Mouse (Mus musculus) limb, embryonic 15.5 days (tissue): ENCODE data around the gene Rptor. TPM values are rescaled to one million over a fixed set of nuclear protein-coding genes. Genes with fewer than 3 reads are reported as not detected.
A peak's percentile ranks its signal among the peaks of the same experiment; 100 is the strongest.

Experiments used
- ATAC-seq: fragments of 200-750 bp; cut with Nextera tagmentation; 2 replicates; pipeline ENCODE4 v1.8.0; 2017; ENCODE audit warnings: low read depth, moderate TSS enrichment; ENCODE audit not compliant: insufficient number of reproducible peaks, low FRiP score, low TSS enrichment
- H3K27ac ChIP-seq: fragments of 300-500 bp; sonication (generic); 2 replicates; pipeline ENCODE4 v1.5.1; 2015; ENCODE audit warnings: moderate library complexity, mild to moderate bottlenecking, inconsistent platforms
- H3K27me3 ChIP-seq: fragments of 300-500 bp; sonication (generic); 2 replicates; pipeline ENCODE4 v1.6.1; 2015; ENCODE audit warnings: inconsistent platforms
- H3K36me3 ChIP-seq: fragments of 300-500 bp; sonication (generic); 2 replicates; pipeline ENCODE4 v1.6.1; 2015; ENCODE audit warnings: inconsistent platforms
- H3K4me1 ChIP-seq: fragments of 300-500 bp; sonication (generic); 2 replicates; pipeline ENCODE4 v1.6.1; 2015; ENCODE audit warnings: inconsistent platforms
- H3K4me2 ChIP-seq: fragments of 300-500 bp; sonication (generic); 2 replicates; pipeline ENCODE4 v1.6.1; 2015; ENCODE audit warnings: mild to moderate bottlenecking, inconsistent platforms
- H3K4me3 ChIP-seq: fragments of 300-500 bp; sonication (generic); 2 replicates; pipeline ENCODE4 v1.5.1; 2015; ENCODE audit warnings: mild to moderate bottlenecking, inconsistent platforms
- H3K9ac ChIP-seq: fragments of 300-500 bp; sonication (generic); 2 replicates; pipeline ENCODE4 v1.6.1; 2015; ENCODE audit warnings: inconsistent platforms
- H3K9me3 ChIP-seq: fragments of 300-500 bp; sonication (generic); 2 replicates; pipeline ENCODE4 v1.6.1; 2016; ENCODE audit warnings: inconsistent platforms
- WGBS: fragments of 180-500 bp; shearing (Covaris S2); methylation state at CpG from one replicate; pipeline ENCODE4 v1.1.7; 2015; 5-methylcytosine and 5-hydroxymethylcytosine counted together
- polyA plus RNA-seq: library from polyadenylated mRNA; unstranded; fragments of >200 nt; fragmentation: Nextera tagmentation; extraction: Ambion mirVana; gene quantifications from 2 replicates; pipeline ENCODE4 v1.2.1, GENCODE M21; 2015

The Rptor gene
- polyA plus RNA-seq, 1 experiment from 2014 or later, result 9.0 TPM

DNA sequence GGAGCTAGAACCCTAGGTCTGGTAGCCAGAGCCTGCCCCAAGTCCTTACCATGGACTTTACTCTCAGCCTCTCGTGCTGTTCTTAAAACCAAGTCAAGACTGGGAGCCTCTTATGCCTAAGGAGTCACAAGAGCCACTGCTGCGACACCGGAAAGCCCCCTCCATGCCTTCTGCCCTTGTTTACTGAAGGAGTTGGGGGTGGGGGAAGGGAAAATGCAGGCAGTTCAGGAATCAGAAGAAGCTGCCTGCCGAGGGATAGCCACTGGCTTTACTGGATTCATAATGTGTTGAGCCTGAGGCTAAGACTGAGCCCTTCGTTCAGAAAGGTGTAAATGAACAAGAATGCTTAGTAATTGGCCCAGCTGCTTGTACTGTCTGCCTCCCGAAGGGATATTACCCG is 310.1 kb downstream of the Rptor start:
- H3K9ac ChIP-seq, result peak overlapping the region; percentile 96; the same call in 1 of the 2 replicates
- WGBS, result 6% methylated on average over 7 of the region's 7 CpGs
- H3K27ac ChIP-seq, result peak overlapping the region; percentile 34; the same call in 1 of the 2 replicates
- H3K4me1 ChIP-seq, result peaks cover 40% of the 10 kb centered on the region
- ATAC-seq, result no peak
- H3K4me3 ChIP-seq, result peak overlapping the region; percentile 94
- H3K27me3 ChIP-seq, result 0 out of 2 replicates have a peak, but pooled peaks cover under 1% of the 10 kb centered on the region
- peaks cover 26% of the 10 kb centered on the region for H3K36me3 ChIP-seq
- H3K9me3 ChIP-seq, result no peaks in the 10 kb centered on the region
- H3K4me2 ChIP-seq, result peak overlapping the region; percentile 93

DNA sequence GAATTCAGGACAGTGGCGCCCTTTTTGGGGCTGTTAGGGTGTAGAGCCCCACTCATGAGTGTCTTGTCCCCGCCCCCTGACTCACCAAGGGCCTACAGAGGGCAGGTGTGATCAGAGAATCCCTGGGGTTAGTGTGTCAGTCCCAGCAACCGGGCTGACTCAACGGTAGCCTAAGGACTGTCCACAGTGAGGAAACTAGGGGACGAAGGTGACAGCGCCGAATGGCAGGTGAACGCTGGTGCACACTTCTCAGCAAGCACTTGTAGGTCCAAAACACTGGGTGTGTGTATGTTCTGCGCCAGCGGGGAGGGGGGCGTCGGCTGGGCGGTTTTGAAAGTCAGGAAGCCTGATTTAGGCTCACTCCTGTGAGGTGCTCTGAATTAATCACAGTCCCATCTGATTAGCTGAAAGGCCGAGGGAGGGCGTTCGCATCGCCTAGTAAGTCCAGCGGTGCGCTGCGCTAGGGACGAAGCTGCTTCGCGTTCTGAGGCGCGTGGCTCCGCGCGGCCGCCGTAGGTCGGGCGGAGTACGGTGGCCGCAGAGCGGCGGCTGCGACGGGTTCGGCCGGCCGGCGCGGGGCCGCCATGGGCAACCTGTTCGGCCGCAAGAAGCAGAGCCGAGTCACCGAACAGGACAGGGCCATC is 310.7 kb downstream of the Rptor start, which contains the start of gene Chmp6:
Gene Chmp6 (plus strand): TSS at position 151 of the 644 bp plus-strand sequence.
- peaks cover 31% of the 10 kb centered on the region for H3K36me3 ChIP-seq
- H3K4me1 ChIP-seq, result peaks cover 40% of the 10 kb centered on the region
- no peaks in the 10 kb centered on the region for H3K9me3 ChIP-seq
- peak within 1 kb of the TSS; percentile 96 for H3K9ac ChIP-seq
- H3K4me2 ChIP-seq, result peak within 1 kb of the TSS; percentile 93
- no peaks in the 10 kb centered on the region for H3K27me3 ChIP-seq
- H3K27ac ChIP-seq, result peak within 1 kb of the TSS; percentile 86
- peak within 1 kb of the TSS; percentile 94 for H3K4me3 ChIP-seq
- no peak for ATAC-seq
- WGBS, result under 1% methylated on average over 48 of the region's 48 CpGs

DNA sequence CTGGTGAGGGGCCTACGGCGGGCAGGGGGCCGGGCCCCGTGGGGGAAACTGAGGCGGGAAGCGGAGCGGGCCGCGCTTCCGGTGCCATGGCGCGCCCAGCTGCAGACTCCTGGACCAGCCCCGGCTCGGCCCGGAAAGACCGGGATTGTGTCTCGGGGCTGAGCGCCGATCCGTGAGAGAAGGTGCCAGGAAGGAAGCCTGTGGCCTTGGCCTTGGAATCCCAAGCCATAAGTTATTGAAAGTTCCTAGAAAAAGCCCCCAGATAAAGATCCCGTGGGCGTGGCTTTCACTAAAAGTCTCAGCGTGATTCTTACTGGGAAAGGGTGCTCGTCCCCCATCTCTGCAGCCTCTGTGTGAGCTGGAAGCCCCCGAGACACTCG is 311.2 kb downstream of the Rptor start:
- no peak for ATAC-seq
- H3K4me2 ChIP-seq, result peak overlapping the region; percentile 93
- no peaks in the 10 kb centered on the region for H3K9me3 ChIP-seq
- H3K36me3 ChIP-seq, result peaks cover 37% of the 10 kb centered on the region
- H3K4me1 ChIP-seq, result peaks cover 40% of the 10 kb centered on the region
- under 1% methylated on average over 26 of the region's 26 CpGs for WGBS
- H3K27me3 ChIP-seq, result no peaks in the 10 kb centered on the region
- peak overlapping the region; percentile 94 for H3K4me3 ChIP-seq
- peak overlapping the region; percentile 86 for H3K27ac ChIP-seq
- peak overlapping the region; percentile 96 for H3K9ac ChIP-seq

DNA sequence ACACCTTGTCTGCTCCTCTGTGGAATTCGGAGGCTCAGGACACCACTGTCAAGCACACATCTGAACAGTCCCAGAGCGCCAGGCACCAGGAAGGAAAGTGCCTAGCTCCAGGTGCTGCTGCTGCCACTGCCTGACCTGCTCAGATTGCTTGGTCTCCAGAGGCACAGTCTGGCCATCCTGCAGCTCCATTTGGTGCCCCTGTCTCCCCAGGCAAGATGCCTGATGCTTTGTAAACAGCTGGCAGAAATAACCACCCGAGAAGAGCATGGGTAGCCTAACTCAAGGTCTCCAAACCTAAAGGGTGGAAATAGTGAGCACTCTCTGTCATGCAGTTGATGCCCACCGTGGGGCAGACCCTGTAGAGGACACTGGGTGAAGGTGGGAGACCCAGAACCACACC is 311.7 kb downstream of the Rptor start:
- H3K4me3 ChIP-seq, result peak overlapping the region; percentile 94
- no peaks in the 10 kb centered on the region for H3K9me3 ChIP-seq
- H3K36me3 ChIP-seq, result peaks cover 41% of the 10 kb centered on the region
- H3K27me3 ChIP-seq, result no peaks in the 10 kb centered on the region
- H3K4me2 ChIP-seq, result peak overlapping the region; percentile 93
- peak overlapping the region; percentile 86 for H3K27ac ChIP-seq
- peak overlapping the region; percentile 96 for H3K9ac ChIP-seq
- H3K4me1 ChIP-seq, result peaks cover 40% of the 10 kb centered on the region
- no peak for ATAC-seq
- 22% methylated on average over 4 of the region's 4 CpGs for WGBS

DNA sequence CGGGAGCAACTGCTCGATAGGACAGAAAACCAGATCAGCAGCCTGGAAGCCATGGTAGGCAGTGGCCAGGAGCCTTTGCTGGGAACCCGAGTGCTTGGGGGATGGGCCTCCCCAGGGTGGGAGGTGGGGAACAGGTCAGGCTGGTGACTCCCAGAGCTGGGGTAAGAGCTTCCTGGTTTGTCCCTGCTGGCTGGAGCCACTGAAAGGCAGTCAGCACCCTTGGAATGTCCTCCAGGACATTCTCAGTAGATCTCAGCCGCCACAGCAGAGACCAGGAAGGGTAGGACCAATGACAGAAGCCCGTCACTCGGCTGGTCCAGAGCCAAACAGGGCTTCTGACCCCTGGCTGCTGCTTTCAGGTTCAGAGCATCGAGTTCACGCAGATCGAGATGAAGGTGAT is 313.0 kb downstream of the Rptor start:
- H3K27ac ChIP-seq, result 0 out of 2 replicates have a peak overlapping the region, but pooled peaks have one; percentile 18
- 0 out of 2 replicates have a peak overlapping the region, but pooled peaks have one; percentile 18 for H3K9ac ChIP-seq
- H3K27me3 ChIP-seq, result no peaks in the 10 kb centered on the region
- ATAC-seq, result no peak
- H3K9me3 ChIP-seq, result no peaks in the 10 kb centered on the region
- peaks cover 34% of the 10 kb centered on the region for H3K4me1 ChIP-seq
- 87% methylated on average over 9 of the region's 9 CpGs for WGBS
- no peak overlapping the region for H3K4me2 ChIP-seq
- H3K4me3 ChIP-seq, result no peak overlapping the region
- peaks cover 51% of the 10 kb centered on the region for H3K36me3 ChIP-seq

DNA sequence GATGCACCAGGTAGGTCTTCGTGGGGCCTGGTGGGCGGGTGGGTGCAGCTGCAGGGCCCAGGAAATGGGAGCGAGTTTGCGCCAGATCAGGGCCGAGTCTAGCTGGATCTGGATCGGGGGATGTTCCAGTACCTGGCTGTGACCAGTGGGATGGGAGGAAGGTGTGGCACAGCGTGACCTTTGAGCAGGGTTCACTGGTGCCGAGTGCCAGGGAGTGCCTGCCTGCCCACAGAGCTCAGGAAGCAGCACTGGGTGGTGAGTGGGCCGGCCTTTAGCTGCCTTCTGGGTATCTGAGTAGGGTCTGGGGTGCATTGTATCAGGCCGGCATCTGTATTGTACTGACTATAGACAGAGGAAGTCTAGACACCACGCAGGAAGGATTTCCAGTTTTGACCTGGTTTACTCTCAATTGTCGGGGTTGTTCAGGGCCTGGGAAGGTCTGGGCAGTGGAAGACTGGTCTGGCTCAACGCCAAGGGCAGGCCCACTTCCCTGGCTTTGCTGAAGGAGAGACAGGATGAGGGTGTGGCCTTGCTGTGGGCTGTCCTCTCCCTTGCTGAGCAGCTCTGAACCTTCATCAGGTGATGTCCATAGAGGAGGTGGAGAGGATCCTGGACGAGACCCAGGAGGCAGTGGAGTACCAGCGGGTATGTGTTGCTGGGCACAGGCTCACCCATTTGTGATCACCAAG is 313.5 kb downstream of the Rptor start:
- H3K4me1 ChIP-seq, result peaks cover 34% of the 10 kb centered on the region
- no peaks in the 10 kb centered on the region for H3K27me3 ChIP-seq
- 84% methylated on average over 15 of the region's 15 CpGs for WGBS
- no peaks in the 10 kb centered on the region for H3K9me3 ChIP-seq
- no peak overlapping the region for H3K9ac ChIP-seq
- H3K36me3 ChIP-seq, result peaks cover 51% of the 10 kb centered on the region
- no peak overlapping the region for H3K27ac ChIP-seq
- no peak overlapping the region for H3K4me2 ChIP-seq
- no peak overlapping the region for H3K4me3 ChIP-seq
- ATAC-seq, result no peak

DNA sequence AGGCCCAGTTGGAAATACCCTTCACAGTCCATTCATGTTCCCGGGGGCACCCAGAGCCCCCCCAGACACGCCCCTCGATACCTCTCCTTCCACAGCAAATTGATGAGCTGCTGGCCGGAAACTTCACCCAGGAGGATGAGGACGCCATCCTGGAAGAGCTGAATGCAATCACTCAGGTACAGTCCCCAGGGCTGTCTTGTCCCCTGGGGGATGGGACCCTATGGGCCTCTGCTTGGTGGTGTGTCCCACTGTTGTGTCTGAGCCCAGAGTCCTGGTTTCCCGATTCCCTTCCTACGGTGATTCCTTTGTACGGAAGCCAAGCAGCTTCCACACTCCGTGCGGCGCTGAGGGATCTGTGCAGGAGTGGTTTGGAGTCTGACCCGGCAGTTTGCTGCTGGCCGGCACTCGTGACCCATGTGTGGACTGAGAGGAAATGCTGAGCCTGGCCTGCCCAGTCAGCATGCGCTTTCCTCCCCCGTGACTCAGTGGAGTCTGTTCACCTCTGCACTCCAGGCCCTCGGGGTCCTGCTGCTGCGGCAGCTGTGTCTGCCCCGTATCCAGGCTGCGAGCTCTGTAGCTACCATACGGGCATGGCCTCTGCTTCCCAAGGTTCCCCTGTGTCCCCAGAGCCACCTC is 314.2 kb downstream of the Rptor start:
- ATAC-seq, result no peak
- Histone ChIP-seq H3K9me3 (no peaks in the 10 kb centered on the region), H3K27me3 (no peaks in the 10 kb centered on the region), H3K4me3 (no peak overlapping the region), H3K9ac (no peak overlapping the region), H3K4me1 (peaks cover 34% of the 10 kb centered on the region), H3K27ac (no peak overlapping the region), H3K4me2 (no peak overlapping the region), H3K36me3 (peaks cover 51% of the 10 kb centered on the region)
- 93% methylated on average over 21 of the region's 21 CpGs for WGBS

DNA sequence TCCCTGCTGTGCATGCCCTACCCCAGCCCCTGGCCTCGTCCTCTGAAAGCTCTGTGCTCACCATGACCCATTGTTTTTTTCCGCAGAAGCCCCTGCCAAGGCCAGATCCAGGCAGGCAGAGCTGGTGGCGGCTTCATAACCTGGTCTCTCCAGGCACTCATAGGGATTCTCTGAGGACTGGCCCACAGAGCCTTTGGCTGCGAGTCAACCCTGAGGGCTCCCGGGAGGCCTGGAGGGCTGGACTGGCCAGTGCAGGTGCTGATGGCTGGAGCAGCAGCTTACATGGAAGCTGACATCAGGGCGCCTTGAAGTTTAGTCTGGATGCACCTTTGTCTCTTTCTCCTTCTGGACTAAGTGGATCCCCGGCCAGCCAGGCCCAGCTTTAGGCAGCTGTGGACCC is 315.8 kb downstream of the Rptor start:
- no peaks in the 10 kb centered on the region for H3K27me3 ChIP-seq
- H3K9ac ChIP-seq, result no peak overlapping the region
- no peak overlapping the region for H3K4me3 ChIP-seq
- ATAC-seq, result no peak
- 87% methylated on average over 7 of the region's 7 CpGs for WGBS
- peaks cover 24% of the 10 kb centered on the region for H3K4me1 ChIP-seq
- no peaks in the 10 kb centered on the region for H3K9me3 ChIP-seq
- no peak overlapping the region for H3K27ac ChIP-seq
- peaks cover 51% of the 10 kb centered on the region for H3K36me3 ChIP-seq
- H3K4me2 ChIP-seq, result no peak overlapping the region

DNA sequence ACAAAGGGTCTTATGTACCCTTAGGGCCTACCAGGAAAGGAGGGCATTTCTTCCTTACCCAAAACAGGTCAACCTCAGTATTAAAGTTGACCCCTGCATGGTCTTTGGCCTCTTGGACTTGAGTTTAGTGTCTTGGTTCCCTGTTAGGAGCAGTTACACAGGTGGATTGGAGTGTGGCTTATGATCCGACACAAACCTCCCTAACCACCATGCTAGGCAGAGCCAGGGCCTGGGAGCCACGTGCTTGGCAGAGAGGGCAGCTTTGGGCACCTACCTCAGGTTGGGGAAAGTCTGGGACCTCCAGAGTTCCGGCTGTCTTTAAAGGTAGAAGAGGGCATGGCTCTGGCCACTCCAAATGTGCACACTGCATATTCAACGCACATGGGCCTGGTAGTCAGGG is 316.7 kb downstream of the Rptor start:
- H3K9me3 ChIP-seq, result no peaks in the 10 kb centered on the region
- 96% methylated on average over 4 of the region's 4 CpGs for WGBS
- peaks cover 51% of the 10 kb centered on the region for H3K36me3 ChIP-seq
- no peaks in the 10 kb centered on the region for H3K27me3 ChIP-seq
- no peak for ATAC-seq
- H3K4me1 ChIP-seq, result peaks cover 20% of the 10 kb centered on the region
- H3K27ac ChIP-seq, result no peak overlapping the region
- no peak overlapping the region for H3K4me3 ChIP-seq
- no peak overlapping the region for H3K9ac ChIP-seq
- no peak overlapping the region for H3K4me2 ChIP-seq

DNA sequence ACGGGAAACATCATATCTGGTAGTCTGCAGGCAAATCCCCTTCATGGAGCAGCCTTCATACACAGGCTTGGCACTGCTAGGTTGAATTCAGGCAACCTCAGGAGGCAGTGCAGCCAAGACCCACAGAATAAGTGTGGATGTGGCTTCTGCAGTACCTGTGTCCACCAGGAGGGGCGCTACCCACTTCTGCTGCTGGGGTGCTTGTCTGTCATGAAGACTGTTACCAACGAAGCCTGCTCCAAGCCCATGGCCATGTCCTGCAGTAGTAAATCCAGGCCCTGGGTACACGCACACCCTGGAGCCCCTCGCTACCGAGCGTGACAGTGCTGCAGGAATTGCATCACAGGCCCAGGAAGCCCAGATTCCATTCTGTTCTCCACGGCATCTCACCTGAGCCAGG is 317.2 kb downstream of the Rptor start:
- Histone ChIP-seq H3K4me2 (no peak overlapping the region), H3K27me3 (no peaks in the 10 kb centered on the region), H3K4me1 (peaks cover 16% of the 10 kb centered on the region), H3K4me3 (no peak overlapping the region), H3K27ac (0 out of 2 replicates have a peak overlapping the region, but pooled peaks have one; percentile 2), H3K9ac (no peak overlapping the region), H3K36me3 (peaks cover 51% of the 10 kb centered on the region), H3K9me3 (no peaks in the 10 kb centered on the region)
- WGBS, result 59% methylated on average over 8 of the region's 8 CpGs
- no peak for ATAC-seq

DNA sequence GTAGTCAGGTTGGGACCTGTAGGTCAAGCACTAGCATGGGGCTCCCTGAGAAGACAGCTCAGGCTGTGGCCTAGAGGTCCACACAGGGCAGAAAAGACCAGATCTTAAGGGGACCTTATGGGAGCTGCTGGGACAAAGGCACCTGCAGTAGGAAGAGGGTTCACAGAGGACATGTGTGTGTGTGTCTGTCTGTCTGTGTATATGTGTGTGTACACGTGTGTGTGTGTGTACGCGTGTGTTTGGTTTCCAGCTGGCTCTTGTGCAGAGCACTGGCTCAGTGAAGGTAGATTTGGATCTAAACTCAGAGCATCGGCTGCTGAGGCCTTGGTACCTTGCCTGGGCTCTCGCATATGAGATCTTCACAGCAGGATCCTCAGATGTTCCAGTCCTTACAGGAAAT is 318.0 kb downstream of the Rptor start:
- Histone ChIP-seq H3K4me1 (peaks cover 8% of the 10 kb centered on the region), H3K4me3 (no peak overlapping the region), H3K9me3 (no peaks in the 10 kb centered on the region), H3K9ac (no peak overlapping the region), H3K27me3 (no peaks in the 10 kb centered on the region), H3K27ac (0 out of 2 replicates have a peak overlapping the region, but pooled peaks have one; percentile 2), H3K4me2 (no peak overlapping the region), H3K36me3 (peaks cover 46% of the 10 kb centered on the region)
- 87% methylated on average over 5 of the region's 5 CpGs for WGBS
- no peak for ATAC-seq

DNA sequence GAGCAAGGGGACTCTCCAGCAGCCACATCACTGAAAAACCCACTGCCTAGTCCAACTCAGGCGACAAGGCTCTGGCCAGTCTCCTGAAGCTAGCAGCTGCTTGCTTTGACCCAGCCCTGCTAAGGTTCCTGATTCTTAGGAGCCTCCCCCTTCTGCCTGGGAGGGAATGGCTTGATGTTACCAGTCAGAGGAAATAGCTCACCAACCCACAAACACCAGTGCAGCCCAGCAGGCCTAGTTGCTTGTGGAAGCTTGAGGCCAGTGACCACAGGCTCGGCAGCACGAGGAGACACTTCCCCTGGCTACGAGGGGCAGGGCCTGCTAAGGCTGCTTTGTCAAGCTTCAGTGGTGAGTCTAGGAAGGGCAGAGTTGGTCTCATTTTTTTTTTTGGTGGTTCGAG is 322.5 kb downstream of the Rptor start:
- Histone ChIP-seq H3K27me3 (no peaks in the 10 kb centered on the region), H3K4me3 (no peak overlapping the region), H3K27ac (no peak overlapping the region), H3K4me1 (peaks cover 1% of the 10 kb centered on the region; the same call in 1 of the 2 replicates), H3K9me3 (no peaks in the 10 kb centered on the region), H3K9ac (no peak overlapping the region), H3K36me3 (peaks cover 2% of the 10 kb centered on the region; the same call in 1 of the 2 replicates), H3K4me2 (no peak overlapping the region)
- ATAC-seq, result no peak
- 66% methylated on average over 5 of the region's 5 CpGs for WGBS
